Mouse (Mus musculus) MEL (cell line): ENCODE data around the gene A930018P22Rik. TPM values are rescaled to one million over a fixed set of nuclear protein-coding genes. Genes with fewer than 3 reads are reported as not detected.

Experiments
- DNase-seq: peaks from one replicate; pipeline ENCODE4 v3.0.0; 2011; ENCODE audit warnings: low read depth, low spot score
- H3K27ac ChIP-seq: 2 replicates; pipeline ENCODE4 v1.5.1; 2012; ENCODE audit warnings: low read depth, mild to moderate bottlenecking, control low read depth, low read length, moderate library complexity; ENCODE audit not compliant: control insufficient read depth
- H3K27me3 ChIP-seq, 2 experiments: fragments of 150-350 bp in 1 of 2; sonication (generic) in 1 of 2; 2 replicates each; pipeline ENCODE4 v1.6.1; 2012; ENCODE audit warnings: low read length in 2 of 2, mild to moderate bottlenecking in 2 of 2, improper control_type of control experiment in 1 of 2, moderate library complexity in 1 of 2; ENCODE audit not compliant: insufficient read depth in 2 of 2, control insufficient read depth in 1 of 2
- H3K36me3 ChIP-seq, 2 experiments: 2 replicates each; pipeline ENCODE4 v1.6.1; 2012 to 2014; ENCODE audit warnings: low read length in 2 of 2, improper control_type of control experiment in 1 of 2, inconsistent platforms in 1 of 2, mild to moderate bottlenecking in 1 of 2; ENCODE audit not compliant: insufficient read depth in 2 of 2, control insufficient read depth in 1 of 2
- H3K4me1 ChIP-seq, 2 experiments: fragments of 150-350 bp in 1 of 2; sonication (generic) in 1 of 2; 2 replicates each; pipeline ENCODE4 v1.6.1; 2012; ENCODE audit warnings: low read length in 2 of 2, improper control_type of control experiment in 1 of 2, mild to moderate bottlenecking in 1 of 2; ENCODE audit not compliant: insufficient read depth in 2 of 2, control insufficient read depth in 1 of 2
- H3K4me3 ChIP-seq, 2 experiments: fragments of 150-350 bp in 1 of 2; sonication (generic) in 1 of 2; 2 replicates each; pipeline ENCODE4 v1.5.1; 2012; ENCODE audit warnings: low read depth in 2 of 2, low read length in 2 of 2, mild to moderate bottlenecking in 2 of 2, moderate library complexity in 2 of 2, control low read depth in 1 of 2, improper control_type of control experiment in 1 of 2; ENCODE audit not compliant: control insufficient read depth in 1 of 2, insufficient read depth in 1 of 2
- H3K79me2 ChIP-seq: 2 replicates; pipeline ENCODE4 v1.6.1; 2012; ENCODE audit warnings: mild to moderate bottlenecking, low read length, moderate library complexity; ENCODE audit not compliant: control insufficient read depth, poor library complexity, insufficient read depth
- H3K9ac ChIP-seq: 2 replicates; pipeline ENCODE4 v1.6.1; 2012; ENCODE audit warnings: low read depth, mild to moderate bottlenecking, control low read depth, low read length, moderate library complexity; ENCODE audit not compliant: control insufficient read depth, poor library complexity, severe bottlenecking
- H3K9me3 ChIP-seq: fragments of 150-350 bp; sonication (generic); replicated peaks from 2 replicates; pipeline ENCODE4 v1.6.1; 2012; ENCODE audit warnings: mild to moderate bottlenecking, low read length, improper control_type of control experiment, moderate library complexity; ENCODE audit not compliant: insufficient read depth
- CHD2 ChIP-seq: IDR thresholded peaks from 2 replicates; pipeline ENCODE4 v1.6.1; 2011; ENCODE audit warnings: low read length, improper control_type of control experiment
- CTCF ChIP-seq, 3 experiments: IDR thresholded peaks in 2 of 3; conservative IDR thresholded peaks in 1 of 3; 2 replicates each; pipeline ENCODE4 v1.5.1; 2011 to 2012; ENCODE audit warnings: low read length in 3 of 3, low read depth in 2 of 3, mild to moderate bottlenecking in 2 of 3, improper control_type of control experiment in 1 of 3, inconsistent platforms in 1 of 3, mixed read lengths in 1 of 3, moderate library complexity in 1 of 3; ENCODE audit not compliant: control insufficient read depth in 1 of 3, insufficient read depth in 1 of 3, poor library complexity in 1 of 3, severe bottlenecking in 1 of 3
- E2F4 ChIP-seq: IDR thresholded peaks from 2 replicates; pipeline ENCODE4 v1.6.1; 2011; ENCODE audit warnings: low read depth, low read length, improper control_type of control experiment, borderline replicate concordance
- ELF1 ChIP-seq: IDR thresholded peaks from 2 replicates; pipeline ENCODE4 v1.6.1; 2014; ENCODE audit warnings: low read depth, mild to moderate bottlenecking, inconsistent platforms, low read length, improper control_type of control experiment, moderate library complexity
- EP300 ChIP-seq, 2 experiments: IDR thresholded peaks; 2 replicates each; pipeline ENCODE4 v1.6.1; 2011; ENCODE audit warnings: improper control_type of control experiment in 2 of 2, low read length in 2 of 2, low read depth in 1 of 2, mild to moderate bottlenecking in 1 of 2
- GABPA ChIP-seq: IDR thresholded peaks from 2 replicates; pipeline ENCODE4 v1.6.1; 2012; ENCODE audit warnings: low read depth, mild to moderate bottlenecking, inconsistent platforms, low read length, improper control_type of control experiment, moderate library complexity
- GATA1 ChIP-seq: IDR thresholded peaks from 2 replicates; pipeline ENCODE4 v1.6.1; 2011; ENCODE audit warnings: low read depth, low read length, improper control_type of control experiment
- HCFC1 ChIP-seq: IDR thresholded peaks from 2 replicates; pipeline ENCODE4 v1.6.1; 2012; ENCODE audit warnings: low read depth, mild to moderate bottlenecking, inconsistent platforms, low read length, improper control_type of control experiment, moderate library complexity
- KAT2A ChIP-seq: conservative IDR thresholded peaks from 2 replicates; pipeline ENCODE4 v1.6.1; 2012; ENCODE audit warnings: low read depth, low read length, improper control_type of control experiment, inconsistent platforms
- MAX ChIP-seq: IDR thresholded peaks from 2 replicates; pipeline ENCODE4 v1.6.1; 2011; ENCODE audit warnings: low read length, improper control_type of control experiment
- MXI1 ChIP-seq: IDR thresholded peaks from 2 replicates; pipeline ENCODE4 v1.6.1; 2011; ENCODE audit warnings: mild to moderate bottlenecking, low read depth, low read length, improper control_type of control experiment
- POLR2A ChIP-seq, 2 experiments: IDR thresholded peaks; 2 replicates each; pipeline ENCODE4 v1.6.1; 2011 to 2012; ENCODE audit warnings: low read length in 2 of 2, mild to moderate bottlenecking in 2 of 2, control low read depth in 1 of 2, improper control_type of control experiment in 1 of 2, low read depth in 1 of 2, moderate library complexity in 1 of 2; ENCODE audit not compliant: control insufficient read depth in 1 of 2, insufficient read depth in 1 of 2, poor library complexity in 1 of 2
- POLR2AphosphoS2 ChIP-seq: IDR thresholded peaks from 2 replicates; pipeline ENCODE4 v1.6.1; 2011; ENCODE audit warnings: low read length, improper control_type of control experiment
- RAD21 ChIP-seq: IDR thresholded peaks from 2 replicates; pipeline ENCODE4 v1.6.1; 2011; ENCODE audit warnings: mild to moderate bottlenecking, low read depth, low read length, improper control_type of control experiment
- SIN3A ChIP-seq: IDR thresholded peaks from 2 replicates; pipeline ENCODE4 v1.6.1; 2012; ENCODE audit warnings: low read length, improper control_type of control experiment, inconsistent platforms
- TCF12 ChIP-seq: IDR thresholded peaks from 2 replicates; pipeline ENCODE4 v1.6.1; 2014; ENCODE audit warnings: low read depth, mild to moderate bottlenecking, inconsistent platforms, low read length, improper control_type of control experiment, moderate library complexity
- USF1 ChIP-seq: IDR thresholded peaks from 2 replicates; pipeline ENCODE4 v1.6.1; 2014; ENCODE audit warnings: low read depth, mild to moderate bottlenecking, inconsistent platforms, low read length, improper control_type of control experiment, moderate library complexity
- ZNF384 ChIP-seq: IDR thresholded peaks from 2 replicates; pipeline ENCODE4 v1.6.1; 2012; ENCODE audit warnings: low read depth, mild to moderate bottlenecking, inconsistent platforms, low read length, improper control_type of control experiment
- polyA plus RNA-seq, 2 experiments: library from polyadenylated mRNA; stranded (reverse) in 1 of 2; unstranded in 1 of 2; fragments of >175 nt in 1 of 2; fragments of >200 nt in 1 of 2; gene quantifications; 2 replicates each; pipeline versions ENCODE4 v1.2.1 to v1.2.4; 2012; ENCODE audit warnings: low replicate concordance in 2 of 2, low read depth in 1 of 2; ENCODE audit not compliant: insufficient read length in 2 of 2, insufficient read depth in 1 of 2, missing spikeins in 1 of 2
- total RNA-seq: library from RNA; depleted of rRNA; stranded (reverse); fragments of 300-350 nt; gene quantifications from 2 replicates; pipeline ENCODE4 v1.2.3, GENCODE M21; 2012

The A930018P22Rik gene
- total and polyA plus RNA-seq, 3 experiments, result not detected

DNA sequence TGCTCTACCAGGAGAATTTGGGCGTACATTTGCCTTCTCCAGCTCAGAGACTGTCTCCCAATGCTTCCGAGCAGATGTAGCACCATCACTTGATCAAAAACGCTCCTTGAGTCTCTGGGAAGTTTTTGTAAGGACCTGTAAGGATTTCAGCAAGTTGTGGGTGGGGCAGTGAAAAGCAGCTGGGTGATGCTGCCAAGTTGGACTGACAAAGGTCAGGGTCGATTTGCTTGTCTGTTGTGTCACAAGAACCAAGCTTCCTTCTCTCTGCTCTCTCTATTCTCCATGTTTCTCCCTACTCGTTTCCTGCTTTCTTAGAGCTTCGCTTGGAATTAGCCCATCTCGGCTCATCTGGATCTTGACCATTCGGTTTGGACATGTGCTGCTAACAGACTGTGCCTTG, 19.6 kb downstream of the A930018P22Rik start:
- Histone ChIP-seq H3K9ac (no peak overlapping the region), H3K27ac (no peak overlapping the region), H3K79me2 (no peaks in the 10 kb centered on the region), H3K27me3 (no peaks in the 10 kb centered on the region), H3K4me1 (peaks cover 5 to 7% of the 10 kb centered on the region in 2 experiments), H3K36me3 (peaks cover 0 to 7% of the 10 kb centered on the region in 2 experiments; a peak in 2 of 4 replicates), H3K4me3 (no peak overlapping the region), H3K9me3 (no peaks in the 10 kb centered on the region)
- no peak for DNase-seq
- TF ChIP-seq KAT2A (no peak), ZNF384 (no peak), CHD2 (no peak), HCFC1 (no peak), MXI1 (no peak), CTCF (IDR thresholded peaks at IDR 0.05 in 2 of 3, conservative IDR thresholded peaks at IDR 0.05 in 1 of 3; ENCODE audit: control insufficient read depth in 1 of 3, insufficient read depth in 1 of 3, low read depth in 2 of 3, low read length in 3 of 3, poor library complexity in 1 of 3, severe bottlenecking in 1 of 3) (no peak), USF1 (no peak), MAX (no peak), SIN3A (no peak), GATA1 (no peak), E2F4 (no peak), TCF12 (no peak), EP300 (IDR thresholded peaks at IDR 0.05; ENCODE audit: low read depth in 1 of 2, low read length in 2 of 2) (no peak), ELF1 (no peak), RAD21 (no peak), POLR2AphosphoS2 (no peak), GABPA (no peak)
- TF ChIP-seq, all 39 proteins: peak for 0

DNA sequence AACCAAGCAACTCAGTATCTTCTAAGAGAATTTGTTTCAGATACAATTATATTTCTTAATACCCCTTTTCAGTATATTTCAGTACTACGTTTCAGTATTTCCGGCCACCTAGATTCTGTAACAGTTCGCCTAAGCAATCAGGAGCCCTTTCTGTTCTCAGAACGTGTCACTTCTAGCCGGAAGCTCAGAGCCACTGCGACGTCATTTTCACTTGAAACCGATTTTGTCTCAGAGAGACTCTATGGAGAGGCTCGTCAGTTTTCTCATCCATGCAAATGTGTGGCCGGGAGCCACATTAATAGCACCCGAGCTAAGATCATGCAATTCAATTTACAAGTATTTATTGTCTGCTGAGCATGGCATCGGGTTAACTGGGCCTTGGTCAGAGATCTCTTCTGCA, 21.4 kb downstream of the A930018P22Rik start:
- Histone ChIP-seq H3K4me3 (no peak overlapping the region), H3K36me3 (peaks cover 0 to 7% of the 10 kb centered on the region in 2 experiments; a peak in 2 of 4 replicates), H3K27me3 (no peaks in the 10 kb centered on the region), H3K9ac (no peak overlapping the region), H3K4me1 (peaks cover 5 to 7% of the 10 kb centered on the region in 2 experiments), H3K27ac (no peak overlapping the region), H3K9me3 (no peaks in the 10 kb centered on the region), H3K79me2 (no peaks in the 10 kb centered on the region)
- no peak for DNase-seq
- TF ChIP-seq POLR2A (IDR thresholded peaks at IDR 0.05; ENCODE audit: control insufficient read depth in 1 of 2, insufficient read depth in 1 of 2, low read depth in 1 of 2, low read length in 2 of 2, poor library complexity in 1 of 2), result no peak
- no peak for TF ChIP-seq EP300 (IDR thresholded peaks at IDR 0.05; ENCODE audit: low read depth in 1 of 2, low read length in 2 of 2)
